Mouse (Mus musculus) hindbrain, embryonic 15.5 days (tissue): Measurements from ENCODE around the gene Cct7. TPM values are rescaled to one million over a fixed set of nuclear protein-coding genes. Genes with fewer than 3 reads are reported as not detected.

Experiments used
- ATAC-seq: fragments of 200-750 bp; cut with Nextera tagmentation; 2 replicates; pipeline ENCODE4 v1.8.0; 2017; ENCODE audit warnings: low read depth, moderate number of reproducible peaks, moderate TSS enrichment; ENCODE audit not compliant: low FRiP score
- H3K27ac ChIP-seq: fragments of 300-500 bp; sonication (generic); replicated peaks from 2 replicates; pipeline ENCODE4 v1.5.1; 2015; ENCODE audit warnings: mild to moderate bottlenecking, inconsistent platforms
- H3K27me3 ChIP-seq: fragments of 300-500 bp; sonication (generic); 2 replicates; pipeline ENCODE4 v1.6.1; 2015; ENCODE audit warnings: control low read depth, inconsistent platforms
- H3K36me3 ChIP-seq: fragments of 300-500 bp; sonication (generic); 2 replicates; pipeline ENCODE4 v1.6.1; 2015; ENCODE audit warnings: control low read depth, inconsistent platforms
- H3K4me1 ChIP-seq: fragments of 300-500 bp; sonication (generic); replicated peaks from 2 replicates; pipeline ENCODE4 v1.6.1; 2015; ENCODE audit warnings: control low read depth, inconsistent platforms
- H3K4me2 ChIP-seq: fragments of 300-500 bp; sonication (generic); 2 replicates; pipeline ENCODE4 v1.6.1; 2015; ENCODE audit warnings: moderate library complexity, mild to moderate bottlenecking, inconsistent platforms
- H3K4me3 ChIP-seq: fragments of 300-500 bp; sonication (generic); 2 replicates; pipeline ENCODE4 v1.5.1; 2015; ENCODE audit warnings: mild to moderate bottlenecking, inconsistent platforms
- H3K9ac ChIP-seq: fragments of 300-500 bp; sonication (generic); 2 replicates; pipeline ENCODE4 v1.6.1; 2015; ENCODE audit warnings: inconsistent platforms
- H3K9me3 ChIP-seq: fragments of 300-500 bp; sonication (generic); 2 replicates; pipeline ENCODE4 v1.6.1; 2016; ENCODE audit warnings: control low read depth, inconsistent platforms
- WGBS: fragments of 180-500 bp; shearing (Covaris S2); methylation state at CpG from one replicate; pipeline ENCODE4 v1.1.7; 2015; 5-methylcytosine and 5-hydroxymethylcytosine counted together
- polyA plus RNA-seq: library from polyadenylated mRNA; unstranded; fragments of >200 nt; fragmentation: Nextera tagmentation; extraction: Ambion mirVana; gene quantifications from 2 replicates; pipeline ENCODE4 v1.2.1, GENCODE M21; 2015

Cct7 gene
- polyA plus RNA-seq, 1 experiment from 2014 or later, result 557 TPM

- peak overlapping the region; percentile 50 for H3K4me3 ChIP-seq
- peak overlapping the region; percentile 95 for H3K4me2 ChIP-seq
- H3K4me1 ChIP-seq, result peaks cover 32% of the 10 kb centered on the region
- no peaks in the 10 kb centered on the region for H3K9me3 ChIP-seq
- peaks cover 71% of the 10 kb centered on the region for H3K27me3 ChIP-seq
- peak overlapping the region; percentile 5; the same call in 1 of the 2 replicates for H3K9ac ChIP-seq
- H3K36me3 ChIP-seq, result no peaks in the 10 kb centered on the region
- under 1% methylated on average over 85 of the region's 88 CpGs for WGBS
- no peak for ATAC-seq
- no peak overlapping the region for H3K27ac ChIP-seq
Observed at GRCm38 (mm10) chr6:85511286-85512055, 60.2 kb downstream of the Cct7 start.

GRCm38 (mm10) chr6:85512056-85512440 is 60.7 kb downstream of the Cct7 start:
- H3K4me1 ChIP-seq, result peaks cover 32% of the 10 kb centered on the region
- H3K4me2 ChIP-seq, result peak overlapping the region; percentile 95
- peak overlapping the region; percentile 50 for H3K4me3 ChIP-seq
- no peak for ATAC-seq
- H3K9ac ChIP-seq, result peak overlapping the region; percentile 5; the same call in 1 of the 2 replicates
- H3K9me3 ChIP-seq, result no peaks in the 10 kb centered on the region
- no peaks in the 10 kb centered on the region for H3K36me3 ChIP-seq
- no peak overlapping the region for H3K27ac ChIP-seq
- under 1% methylated on average over 23 of the region's 36 CpGs for WGBS
- peaks cover 71% of the 10 kb centered on the region for H3K27me3 ChIP-seq

GRCm38 (mm10) chr6:85512577-85513530 is 61.5 kb downstream of the Cct7 start:
- Histone ChIP-seq H3K36me3 (no peaks in the 10 kb centered on the region), H3K4me2 (peak overlapping the region; percentile 95), H3K27ac (no peak overlapping the region), H3K9ac (peak overlapping the region; percentile 36), H3K27me3 (peaks cover 71% of the 10 kb centered on the region), H3K4me3 (peak overlapping the region; percentile 50), H3K9me3 (no peaks in the 10 kb centered on the region), H3K4me1 (peaks cover 36% of the 10 kb centered on the region)
- WGBS, result under 1% methylated on average over 89 of the region's 90 CpGs
- ATAC-seq, result peak; percentile 43

- Histone ChIP-seq H3K4me1 (peaks cover 40% of the 10 kb centered on the region), H3K4me2 (peak within 1 kb of the TSS; percentile 95), H3K9me3 (no peaks in the 10 kb centered on the region), H3K9ac (peak within 1 kb of the TSS; percentile 36), H3K4me3 (peak within 1 kb of the TSS; percentile 50), H3K27ac (no peak within 1 kb of the TSS), H3K36me3 (no peaks in the 10 kb centered on the region), H3K27me3 (peaks cover 71% of the 10 kb centered on the region)
- under 1% methylated on average over 36 of the region's 38 CpGs for WGBS
- peak; percentile 60 for ATAC-seq
Observed at GRCm38 (mm10) chr6:85513531-85513910, 62.2 kb downstream of the Cct7 start, which contains the start of gene Egr4. TSS of gene Egr4 (minus strand) at chr6:85513589.

- WGBS, result 64% methylated on average over 4 of the region's 4 CpGs
- no peak for ATAC-seq
- H3K36me3 ChIP-seq, result no peaks in the 10 kb centered on the region
- H3K9ac ChIP-seq, result no peak overlapping the region
- H3K9me3 ChIP-seq, result no peaks in the 10 kb centered on the region
- no peak overlapping the region for H3K27ac ChIP-seq
- H3K4me1 ChIP-seq, result peaks cover 40% of the 10 kb centered on the region
- H3K4me3 ChIP-seq, result no peak overlapping the region
- peaks cover 55% of the 10 kb centered on the region for H3K27me3 ChIP-seq
- H3K4me2 ChIP-seq, result no peak overlapping the region
Observed at GRCm38 (mm10) chr6:85515941-85516340, 64.6 kb downstream of the Cct7 start.

Other genes with a start within 250 kb of the Cct7 start
- 41.4 and 43.1 TPM in 2 replicates for gene Sfxn5, start 118.1 kb upstream of the Cct7 start, polyA plus RNA-seq
- gene Rab11fip5, start 76.9 kb upstream of the Cct7 start, polyA plus RNA-seq, result 24.2 and 24.4 TPM in 2 replicates
- gene Noto, start 27.6 kb upstream of the Cct7 start, polyA plus RNA-seq, result not detected in 2 replicates
- 69.0 and 79.1 TPM in 2 replicates for gene Smyd5, start 19.5 kb upstream of the Cct7 start, polyA plus RNA-seq
- 31.1 and 32.0 TPM in 2 replicates for gene Pradc1, start 456 bp downstream of the Cct7 start, polyA plus RNA-seq
- 10.2 and 10.4 TPM in 2 replicates for gene Fbxo41, start 51.5 kb downstream of the Cct7 start, polyA plus RNA-seq
- 0.09 TPM in 1 of 2 replicates, not detected in the other for gene Egr4, start 62.1 kb downstream of the Cct7 start, polyA plus RNA-seq
- gene Alms1, start 136.0 kb downstream of the Cct7 start, polyA plus RNA-seq, result 4.5 and 5.1 TPM in 2 replicates